ENCODE assay signal across 8 mouse cellular contexts in the genomic region with DNA sequence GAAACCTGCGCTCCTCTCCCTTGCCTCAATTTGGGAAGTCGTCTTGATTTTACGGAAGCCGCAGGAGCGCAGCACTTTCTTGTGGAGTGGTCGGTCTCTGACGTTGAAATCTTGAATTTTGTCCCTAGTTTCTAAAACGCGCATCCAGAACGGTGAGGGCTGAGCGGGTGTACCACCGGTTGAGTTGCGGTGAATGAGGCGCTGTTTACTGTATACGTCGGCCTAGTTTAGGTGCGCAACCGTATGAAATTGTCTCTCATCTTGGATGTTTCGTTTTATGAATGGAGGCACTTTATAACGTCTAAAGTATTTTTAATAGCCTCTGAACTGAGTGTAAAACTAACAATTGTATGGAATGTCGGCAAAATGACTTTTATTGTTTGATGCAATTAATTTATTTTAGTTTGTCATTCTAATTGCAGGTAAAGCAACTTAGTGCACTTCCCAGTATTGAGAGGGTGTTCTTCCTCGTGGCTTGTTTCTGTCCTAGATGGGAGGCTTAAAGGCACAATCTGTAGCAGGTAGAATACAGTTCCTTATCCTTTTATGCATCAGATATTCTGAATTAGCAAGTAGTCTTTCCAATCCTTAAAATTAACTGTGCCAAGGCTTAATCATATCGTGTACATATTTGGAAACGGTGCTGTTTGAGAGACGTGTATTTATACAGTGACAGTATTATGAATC. TPM values are rescaled to one million over a fixed set of nuclear protein-coding genes. Genes with fewer than 3 reads are reported as not detected.
DNase-seq lines count a peak whose midpoint lies in the region; ATAC-seq and TF ChIP-seq lines count a peak whose summit lies in the region.

No protein-coding gene starts in this region.

- H3K27ac ChIP-seq in lung, embryonic 16.5 days (ENCODE audit: low read length) = no peak overlapping the region
- no peak overlapping the region for H3K27ac ChIP-seq in embryonic fibroblast, embryonic 13.5 days (ENCODE audit: insufficient read depth, low read length)
- peak overlapping the region; percentile 74 for H3K27ac ChIP-seq in limb, embryonic 10.5 days
- peak overlapping the region; percentile 94 for H3K27ac ChIP-seq in neural tube, embryonic 15.5 days (replicated peaks)

- WGBS in lung, embryonic 16.5 days = 4% methylated on average over 25 of the region's 25 CpGs
- whole genome bisulfite sequencing in limb, embryonic 10.5 days = 7% methylated on average over 25 of the region's 25 CpGs
- 3% methylated on average over 25 of the region's 25 CpGs for WGBS in neural tube, embryonic 15.5 days

- H3K9ac ChIP-seq in lung, embryonic 16.5 days (ENCODE audit: low read length) = peak overlapping the region; percentile 71; the same call in 1 of the 2 replicates
- H3K9ac ChIP-seq in neural tube, embryonic 15.5 days (replicated peaks) = peak overlapping the region; percentile 83

- H3K4me3 ChIP-seq in lung, embryonic 16.5 days (ENCODE audit: low read length) = peak overlapping the region; percentile 79
- peak overlapping the region; percentile 35 for H3K4me3 ChIP-seq in embryonic fibroblast, embryonic 13.5 days (ENCODE audit: insufficient read depth, low read length)
- H3K4me3 ChIP-seq in limb, embryonic 10.5 days = peak overlapping the region; percentile 86
- H3K4me3 ChIP-seq in neural tube, embryonic 15.5 days (replicated peaks) = peak overlapping the region; percentile 78

- H3K9me3 ChIP-seq in lung, embryonic 16.5 days (ENCODE audit: control insufficient read depth, low read length) = no peaks in the 10 kb centered on the region
- H3K9me3 ChIP-seq in limb, embryonic 10.5 days (replicated peaks) = no peaks in the 10 kb centered on the region
- H3K9me3 ChIP-seq in neural tube, embryonic 15.5 days (replicated peaks) = no peaks in the 10 kb centered on the region

- ATAC-seq in lung, embryonic 16.5 days (ENCODE audit: low read depth) = no peak
- ATAC-seq in neural tube, embryonic 15.5 days (ENCODE audit: low FRiP score) = no peak

- H3K4me2 ChIP-seq in lung, embryonic 16.5 days (ENCODE audit: low read depth, low read length) = peak overlapping the region; percentile 100
- peak overlapping the region; percentile 74 for H3K4me2 ChIP-seq in neural tube, embryonic 15.5 days

- H3K36me3 ChIP-seq in lung, embryonic 16.5 days (ENCODE audit: control insufficient read depth, insufficient read depth, low read length) = peaks cover 6% of the 10 kb centered on the region
- peaks cover 22% of the 10 kb centered on the region for H3K36me3 ChIP-seq in limb, embryonic 10.5 days
- H3K36me3 ChIP-seq in neural tube, embryonic 15.5 days = peaks cover 9% of the 10 kb centered on the region

- no peak for TF ChIP-seq POLR2A in embryonic fibroblast, embryonic 13.5 days (IDR thresholded peaks at IDR 0.05; ENCODE audit: low read depth, low read length)

- no peak for DNase-seq in lung, postnatal 14 days
- DNase-seq in limb, embryonic 10.5 days (ENCODE audit: low spot score) = no peak
- DNase-seq in cerebellum, adult 18-20 months = no peak
- no peak for DNase-seq in yolk sac, embryonic 10.5 days (ENCODE audit: low spot score)
- no peak for DNase-seq in right cerebral cortex, postnatal 14 days

- peaks cover 11% of the 10 kb centered on the region for H3K4me1 ChIP-seq in lung, embryonic 16.5 days (replicated peaks; ENCODE audit: control insufficient read depth, insufficient read depth, low read length)
- H3K4me1 ChIP-seq in embryonic fibroblast, embryonic 13.5 days (ENCODE audit: control insufficient read depth, insufficient read depth, low read length) = peaks cover 2% of the 10 kb centered on the region
- peaks cover 26% of the 10 kb centered on the region for H3K4me1 ChIP-seq in limb, embryonic 10.5 days
- peaks cover 24% of the 10 kb centered on the region for H3K4me1 ChIP-seq in neural tube, embryonic 15.5 days

- H3K27me3 ChIP-seq in lung, embryonic 16.5 days (ENCODE audit: control insufficient read depth, insufficient read depth, low read depth, low read length) = no peaks in the 10 kb centered on the region
- peaks cover 34% of the 10 kb centered on the region for H3K27me3 ChIP-seq in limb, embryonic 10.5 days (ENCODE audit: low read depth, poor library complexity, severe bottlenecking)
- no peaks in the 10 kb centered on the region for H3K27me3 ChIP-seq in neural tube, embryonic 15.5 days (replicated peaks)

- no peak for TF ChIP-seq CTCF in embryonic fibroblast, embryonic 13.5 days (IDR thresholded peaks at IDR 0.05; ENCODE audit: borderline replicate concordance, insufficient read depth, low read length)

RNA-seq across cellular contexts. Expression of a gene that starts 1.5 kb away (rescaled TPM):
- polyA plus RNA-seq in lung, embryonic 16.5 days (2015; fragmentation: Nextera tagmentation; extraction: Ambion mirVana) = 1.1 TPM in 2 replicates
- 3.5 and 4.1 TPM in 2 replicates for polyA plus RNA-seq in embryonic fibroblast, embryonic 13.5 days (2011; ENCODE audit: insufficient read length, low read depth, missing spikeins)
- polyA plus RNA-seq in limb, embryonic 10.5 days (2016; fragmentation: Nextera tagmentation; extraction: Ambion mirVana) = 1.0 and 1.1 TPM in 2 replicates
- 12.8 and 15.5 TPM in 2 replicates for polyA plus RNA-seq in neural tube, embryonic 15.5 days (2015; fragmentation: Nextera tagmentation; extraction: Ambion mirVana)

RNA-seq across cellular contexts. Expression of a gene that starts 33.2 kb away (rescaled TPM):
- 125 TPM in 2 replicates for polyA plus RNA-seq in lung, embryonic 16.5 days (2015; fragmentation: Nextera tagmentation; extraction: Ambion mirVana)
- polyA plus RNA-seq in embryonic fibroblast, embryonic 13.5 days (2011; ENCODE audit: insufficient read length, low read depth, missing spikeins) = 303 and 321 TPM in 2 replicates
- 156 and 175 TPM in 2 replicates for polyA plus RNA-seq in limb, embryonic 10.5 days (2016; fragmentation: Nextera tagmentation; extraction: Ambion mirVana)
- polyA plus RNA-seq in neural tube, embryonic 15.5 days (2015; fragmentation: Nextera tagmentation; extraction: Ambion mirVana) = 101 and 117 TPM in 2 replicates

RNA-seq across cellular contexts. Expression of a gene that starts 54.1 kb away (rescaled TPM):
- polyA plus RNA-seq in lung, embryonic 16.5 days (2015; fragmentation: Nextera tagmentation; extraction: Ambion mirVana) = 30.9 and 33.7 TPM in 2 replicates
- 42.2 and 55.9 TPM in 2 replicates for polyA plus RNA-seq in embryonic fibroblast, embryonic 13.5 days (2011; ENCODE audit: insufficient read length, low read depth, missing spikeins)
- 22.0 and 25.8 TPM in 2 replicates for polyA plus RNA-seq in limb, embryonic 10.5 days (2016; fragmentation: Nextera tagmentation; extraction: Ambion mirVana)
- 40.6 and 41.5 TPM in 2 replicates for polyA plus RNA-seq in neural tube, embryonic 15.5 days (2015; fragmentation: Nextera tagmentation; extraction: Ambion mirVana)

Comparison
In these comparisons a context has a peak if more than half of its experiments do, and no peak if none do; other contexts are left out.
1. H3K27ac ChIP-seq: peak in limb, embryonic 10.5 days (single experiment) and neural tube, embryonic 15.5 days (single experiment); none in lung, embryonic 16.5 days (single experiment) and embryonic fibroblast, embryonic 13.5 days (single experiment).
2. H3K4me3 ChIP-seq: peak in every context shown above with its lines; median percentile 86 in limb, embryonic 10.5 days; 79 in lung, embryonic 16.5 days; 78 in neural tube, embryonic 15.5 days; 35 in embryonic fibroblast, embryonic 13.5 days.